Mouse (Mus musculus) stomach, embryonic 14.5 days (tissue): ENCODE measurements around the gene 1700001C19Rik. TPM values are rescaled to one million over a fixed set of nuclear protein-coding genes. Genes with fewer than 3 reads are reported as not detected.

Experiments
- ATAC-seq: fragments of 200-750 bp; cut with Nextera tagmentation; 2 replicates; pipeline ENCODE4 v1.8.0; 2017; ENCODE audit warnings: low read depth, moderate TSS enrichment; ENCODE audit not compliant: insufficient number of reproducible peaks, insufficient read depth, low FRiP score
- H3K27ac ChIP-seq: fragments of 300-500 bp; sonication (generic); 2 replicates; pipeline ENCODE4 v1.5.1; 2014; ENCODE audit warnings: mild to moderate bottlenecking, low read length, moderate library complexity, mixed read lengths
- H3K27me3 ChIP-seq: fragments of 300-500 bp; sonication (generic); 2 replicates; pipeline ENCODE4 v1.6.1; 2014; ENCODE audit warnings: low read length, control low read depth, mixed read lengths; ENCODE audit not compliant: control insufficient read depth, insufficient read depth
- H3K36me3 ChIP-seq: fragments of 300-500 bp; sonication (generic); 2 replicates; pipeline ENCODE4 v1.6.1; 2014; ENCODE audit warnings: mild to moderate bottlenecking, control low read depth, low read length, moderate library complexity, mixed read lengths; ENCODE audit not compliant: control insufficient read depth, insufficient read depth
- H3K4me1 ChIP-seq: fragments of 300-500 bp; sonication (generic); 2 replicates; pipeline ENCODE4 v1.6.1; 2014; ENCODE audit warnings: low read length, control low read depth, mixed read lengths; ENCODE audit not compliant: control insufficient read depth, insufficient read depth
- H3K4me2 ChIP-seq: fragments of 300-500 bp; sonication (generic); replicated peaks from 2 replicates; pipeline ENCODE4 v1.6.1; 2014; ENCODE audit warnings: low read depth, low read length, control low read depth
- H3K4me3 ChIP-seq: fragments of 300-500 bp; sonication (generic); 2 replicates; pipeline ENCODE4 v1.5.1; 2014; ENCODE audit warnings: low read depth, low read length, control low read depth
- H3K9ac ChIP-seq: fragments of 300-500 bp; sonication (generic); replicated peaks from 2 replicates; pipeline ENCODE4 v1.6.1; 2014; ENCODE audit warnings: low read depth, mild to moderate bottlenecking, control low read depth, low read length, moderate library complexity, mixed read lengths
- H3K9me3 ChIP-seq: fragments of 300-500 bp; sonication (generic); 2 replicates; pipeline ENCODE4 v1.6.1; 2016; ENCODE audit warnings: low read depth, low read length, control low read depth; ENCODE audit not compliant: control insufficient read depth
- WGBS: fragments of 180-500 bp; shearing (Covaris S2); extraction: QIAGEN DNeasy Blood & Tissue Kit; methylation state at CpG from one replicate; pipeline ENCODE4 v1.1.7; 2014; 5-methylcytosine and 5-hydroxymethylcytosine counted together
- polyA plus RNA-seq: library from polyadenylated mRNA; unstranded; fragments of >200 nt; fragmentation: Nextera tagmentation; extraction: Ambion mirVana; gene quantifications from 2 replicates; pipeline ENCODE4 v1.2.1, GENCODE M21; 2014

Gene 1700001C19Rik
- polyA plus RNA-seq, 1 experiment from 2014 or later: 0.58 TPM

- Histone ChIP-seq H3K4me1 (0 out of 2 replicates have a peak, but pooled peaks cover 3% of the 10 kb centered on the region), H3K27ac (no peak overlapping the region), H3K4me3 (no peak overlapping the region), H3K9ac (no peak overlapping the region), H3K9me3 (no peaks in the 10 kb centered on the region), H3K4me2 (no peak overlapping the region), H3K36me3 (peaks cover 51% of the 10 kb centered on the region), H3K27me3 (no peaks in the 10 kb centered on the region)
- ATAC-seq: no peak
- 86% methylated on average over 6 of the region's 6 CpGs for WGBS
Observed at GRCm38 (mm10) chr17:47373991-47374390, 63.2 kb downstream of the 1700001C19Rik start.

- H3K9ac ChIP-seq: no peak overlapping the region
- WGBS: 9% methylated on average over 4 of the region's 4 CpGs
- H3K9me3 ChIP-seq: no peaks in the 10 kb centered on the region
- H3K4me1 ChIP-seq: 0 out of 2 replicates have a peak, but pooled peaks cover 3% of the 10 kb centered on the region
- no peak overlapping the region for H3K4me2 ChIP-seq
- H3K27me3 ChIP-seq: no peaks in the 10 kb centered on the region
- H3K36me3 ChIP-seq: peaks cover 39% of the 10 kb centered on the region
- H3K27ac ChIP-seq: no peak overlapping the region
- peak; percentile 56; the same call in 1 of the 2 replicates for ATAC-seq
- H3K4me3 ChIP-seq: no peak overlapping the region
Observed at GRCm38 (mm10) chr17:47371451-47371850, 65.7 kb downstream of the 1700001C19Rik start.

- WGBS: under 1% methylated on average over 20 of the region's 20 CpGs
- Histone ChIP-seq H3K4me2 (peak overlapping the region; percentile 85), H3K4me3 (peak overlapping the region; percentile 83), H3K9ac (peak overlapping the region; percentile 58), H3K4me1 (0 out of 2 replicates have a peak, but pooled peaks cover 3% of the 10 kb centered on the region), H3K9me3 (no peaks in the 10 kb centered on the region), H3K27me3 (no peaks in the 10 kb centered on the region), H3K36me3 (peaks cover 16% of the 10 kb centered on the region), H3K27ac (peak overlapping the region; percentile 33)
- peak; percentile 38; the same call in 1 of the 2 replicates for ATAC-seq
Observed at GRCm38 (mm10) chr17:47369087-47369443, 68.1 kb downstream of the 1700001C19Rik start.

GRCm38 (mm10) chr17:47368401-47369086 lies 68.6 kb downstream of the 1700001C19Rik start, which contains the start of gene Mrps10:
Gene Mrps10 (plus strand): TSS chr17:47368887.
- peak within 1 kb of the TSS; percentile 33 for H3K27ac ChIP-seq
- peak within 1 kb of the TSS; percentile 58 for H3K9ac ChIP-seq
- no peaks in the 10 kb centered on the region for H3K27me3 ChIP-seq
- no peaks in the 10 kb centered on the region for H3K9me3 ChIP-seq
- peak; percentile 80 for ATAC-seq
- peak within 1 kb of the TSS; percentile 83 for H3K4me3 ChIP-seq
- peaks cover 11% of the 10 kb centered on the region for H3K36me3 ChIP-seq
- 0 out of 2 replicates have a peak, but pooled peaks cover 3% of the 10 kb centered on the region for H3K4me1 ChIP-seq
- peak within 1 kb of the TSS; percentile 85 for H3K4me2 ChIP-seq
- 4% methylated on average over 35 of the region's 35 CpGs for WGBS

Other genes with a start within 250 kb of the 1700001C19Rik start
- 70.3 and 72.3 TPM in 2 replicates for gene Mrps10, start 68.5 kb downstream of the 1700001C19Rik start, polyA plus RNA-seq
- gene Guca1b, start 52.0 kb downstream of the 1700001C19Rik start, polyA plus RNA-seq: 0.25 and 0.31 TPM in 2 replicates
- 2.7 and 6.0 TPM in 2 replicates for gene Guca1a, start 36.8 kb downstream of the 1700001C19Rik start, polyA plus RNA-seq
- gene AI661453, start 761 bp downstream of the 1700001C19Rik start, polyA plus RNA-seq: 4.7 and 4.8 TPM in 2 replicates
- gene Taf8, start 64.9 kb upstream of the 1700001C19Rik start, polyA plus RNA-seq: 24.5 and 27.3 TPM in 2 replicates
- 425 and 428 TPM in 2 replicates for gene Ccnd3, start 67.7 kb upstream of the 1700001C19Rik start, polyA plus RNA-seq
- gene Bysl, start 174.1 kb upstream of the 1700001C19Rik start, polyA plus RNA-seq: 22.1 and 22.3 TPM in 2 replicates
- gene Med20, start 174.2 kb upstream of the 1700001C19Rik start, polyA plus RNA-seq: 47.1 and 49.4 TPM in 2 replicates
- 1.5 and 2.8 TPM in 2 replicates for gene Gm20517, start 174.2 kb upstream of the 1700001C19Rik start, polyA plus RNA-seq
- 4.9 and 6.3 TPM in 2 replicates for gene Usp49, start 193.3 kb upstream of the 1700001C19Rik start, polyA plus RNA-seq